Mouse (Mus musculus): ENCODE measurements around the gene Mroh8. TPM values are rescaled to one million over a fixed set of nuclear protein-coding genes. Genes with fewer than 3 reads are reported as not detected.

The Mroh8 gene
- polyA plus RNA-seq, 1 experiment from 2014 or later, result 0.31 TPM

GRCm38 (mm10) chr2:157310963-157311637 is 31.8 kb upstream of the Mroh8 start:
- H3K4me3 ChIP-seq, result no peak overlapping the region
- no peak for ATAC-seq
- no peaks in the 10 kb centered on the region for H3K9me3 ChIP-seq (replicated peaks)
- no peaks in the 10 kb centered on the region for H3K27me3 ChIP-seq (replicated peaks)
- H3K27ac ChIP-seq, result no peak overlapping the region
- H3K9ac ChIP-seq, result no peak overlapping the region
- H3K36me3 ChIP-seq, result peaks cover 99% of the 10 kb centered on the region
- 0 out of 2 replicates have a peak, but pooled peaks cover 2% of the 10 kb centered on the region for H3K4me1 ChIP-seq
- 87% methylated on average over 6 of the region's 6 CpGs for WGBS (ENCODE audit: insufficient replicate concordance)
- H3K4me2 ChIP-seq, result no peak overlapping the region

- Histone ChIP-seq H3K9me3 (replicated peaks) (no peaks in the 10 kb centered on the region), H3K27me3 (replicated peaks) (no peaks in the 10 kb centered on the region), H3K9ac (no peak overlapping the region), H3K4me1 (0 out of 2 replicates have a peak, but pooled peaks cover 3% of the 10 kb centered on the region), H3K27ac (no peak overlapping the region), H3K4me2 (no peak overlapping the region), H3K4me3 (no peak overlapping the region), H3K36me3 (peaks cover 97% of the 10 kb centered on the region)
- 83% methylated on average over 8 of the region's 8 CpGs for WGBS (ENCODE audit: insufficient replicate concordance)
- no peak for ATAC-seq
Observed at GRCm38 (mm10) chr2:157309611-157310010, 30.3 kb upstream of the Mroh8 start.

GRCm38 (mm10) chr2:157308273-157308917 is 29.0 kb upstream of the Mroh8 start:
- H3K27me3 ChIP-seq (replicated peaks), result no peaks in the 10 kb centered on the region
- ATAC-seq, result no peak
- 0 out of 2 replicates have a peak, but pooled peaks cover 3% of the 10 kb centered on the region for H3K4me1 ChIP-seq
- no peak overlapping the region for H3K4me2 ChIP-seq
- peaks cover 97% of the 10 kb centered on the region for H3K36me3 ChIP-seq
- H3K4me3 ChIP-seq, result no peak overlapping the region
- H3K9me3 ChIP-seq (replicated peaks), result no peaks in the 10 kb centered on the region
- no peak overlapping the region for H3K9ac ChIP-seq
- H3K27ac ChIP-seq, result no peak overlapping the region
- 92% methylated on average over 2 of the region's 2 CpGs for WGBS (ENCODE audit: insufficient replicate concordance)

GRCm38 (mm10) chr2:157307715-157308265 is 28.4 kb upstream of the Mroh8 start:
- no peak for ATAC-seq
- H3K27ac ChIP-seq, result peak overlapping the region; percentile 13; the same call in 1 of the 2 replicates
- no peak overlapping the region for H3K4me2 ChIP-seq
- no peaks in the 10 kb centered on the region for H3K27me3 ChIP-seq (replicated peaks)
- 77% methylated on average over 4 of the region's 4 CpGs for WGBS (ENCODE audit: insufficient replicate concordance)
- H3K4me1 ChIP-seq, result 0 out of 2 replicates have a peak, but pooled peaks cover 3% of the 10 kb centered on the region
- peaks cover 97% of the 10 kb centered on the region for H3K36me3 ChIP-seq
- no peak overlapping the region for H3K9ac ChIP-seq
- no peaks in the 10 kb centered on the region for H3K9me3 ChIP-seq (replicated peaks)
- H3K4me3 ChIP-seq, result no peak overlapping the region

GRCm38 (mm10) chr2:157306091-157307032 is 27.0 kb upstream of the Mroh8 start:
- no peak overlapping the region for H3K4me2 ChIP-seq
- peaks cover 96% of the 10 kb centered on the region for H3K36me3 ChIP-seq
- 80% methylated on average over 7 of the region's 7 CpGs for WGBS (ENCODE audit: insufficient replicate concordance)
- no peak overlapping the region for H3K9ac ChIP-seq
- 0 out of 2 replicates have a peak, but pooled peaks cover 3% of the 10 kb centered on the region for H3K4me1 ChIP-seq
- H3K27me3 ChIP-seq (replicated peaks), result no peaks in the 10 kb centered on the region
- H3K4me3 ChIP-seq, result no peak overlapping the region
- no peaks in the 10 kb centered on the region for H3K9me3 ChIP-seq (replicated peaks)
- no peak overlapping the region for H3K27ac ChIP-seq
- ATAC-seq, result no peak

GRCm38 (mm10) chr2:157303096-157303495 is 23.7 kb upstream of the Mroh8 start:
- no peaks in the 10 kb centered on the region for H3K9me3 ChIP-seq (replicated peaks)
- peaks cover 95% of the 10 kb centered on the region for H3K36me3 ChIP-seq
- H3K9ac ChIP-seq, result no peak overlapping the region
- no peak for ATAC-seq
- H3K27ac ChIP-seq, result no peak overlapping the region
- no peak overlapping the region for H3K4me3 ChIP-seq
- H3K27me3 ChIP-seq (replicated peaks), result no peaks in the 10 kb centered on the region
- WGBS (ENCODE audit: insufficient replicate concordance), result 83% methylated on average over 9 of the region's 9 CpGs
- no peak overlapping the region for H3K4me2 ChIP-seq
- H3K4me1 ChIP-seq, result 0 out of 2 replicates have a peak, but pooled peaks cover 3% of the 10 kb centered on the region

GRCm38 (mm10) chr2:157300051-157300450 is 20.7 kb upstream of the Mroh8 start:
- 85% methylated on average over 6 of the region's 6 CpGs for WGBS (ENCODE audit: insufficient replicate concordance)
- Histone ChIP-seq H3K4me1 (no peaks in the 10 kb centered on the region), H3K27ac (no peak overlapping the region), H3K36me3 (peaks cover 97% of the 10 kb centered on the region), H3K9me3 (replicated peaks) (no peaks in the 10 kb centered on the region), H3K27me3 (replicated peaks) (no peaks in the 10 kb centered on the region), H3K4me2 (no peak overlapping the region), H3K9ac (no peak overlapping the region), H3K4me3 (no peak overlapping the region)
- no peak for ATAC-seq

GRCm38 (mm10) chr2:157296105-157296689 is 16.8 kb upstream of the Mroh8 start:
- Histone ChIP-seq H3K27ac (no peak overlapping the region), H3K4me1 (no peaks in the 10 kb centered on the region), H3K36me3 (peaks cover 98% of the 10 kb centered on the region), H3K4me2 (no peak overlapping the region), H3K4me3 (no peak overlapping the region), H3K9me3 (replicated peaks) (no peaks in the 10 kb centered on the region), H3K9ac (no peak overlapping the region), H3K27me3 (replicated peaks) (no peaks in the 10 kb centered on the region)
- ATAC-seq, result no peak
- 85% methylated on average over 7 of the region's 7 CpGs for WGBS (ENCODE audit: insufficient replicate concordance)

- ATAC-seq, result no peak
- WGBS (ENCODE audit: insufficient replicate concordance), result 22% methylated on average over 2 of the region's 2 CpGs
- Histone ChIP-seq H3K4me1 (peaks cover 18% of the 10 kb centered on the region), H3K9ac (no peak overlapping the region), H3K9me3 (replicated peaks) (no peaks in the 10 kb centered on the region), H3K4me3 (no peak overlapping the region), H3K36me3 (peaks cover 99% of the 10 kb centered on the region), H3K4me2 (no peak overlapping the region), H3K27ac (no peak overlapping the region), H3K27me3 (replicated peaks) (no peaks in the 10 kb centered on the region)
Observed at GRCm38 (mm10) chr2:157292093-157292492, 12.7 kb upstream of the Mroh8 start.

GRCm38 (mm10) chr2:157288996-157289395 is 9.6 kb upstream of the Mroh8 start:
- H3K9ac ChIP-seq, result no peak overlapping the region; the same call in 1 of the 2 replicates
- peaks cover 18% of the 10 kb centered on the region for H3K4me1 ChIP-seq
- no peak overlapping the region; the same call in 1 of the 2 replicates for H3K27ac ChIP-seq
- peak; percentile 70 for ATAC-seq
- WGBS (ENCODE audit: insufficient replicate concordance), result 44% methylated on average over 5 of the region's 5 CpGs
- H3K4me2 ChIP-seq, result peak overlapping the region; percentile 18
- H3K9me3 ChIP-seq (replicated peaks), result no peaks in the 10 kb centered on the region
- no peak overlapping the region for H3K4me3 ChIP-seq
- H3K27me3 ChIP-seq (replicated peaks), result no peaks in the 10 kb centered on the region
- H3K36me3 ChIP-seq, result peaks cover 100% of the 10 kb centered on the region

GRCm38 (mm10) chr2:157287542-157287941 is 8.2 kb upstream of the Mroh8 start:
- H3K9ac ChIP-seq, result no peak overlapping the region
- no peaks in the 10 kb centered on the region for H3K9me3 ChIP-seq (replicated peaks)
- peaks cover 22% of the 10 kb centered on the region for H3K4me1 ChIP-seq
- peaks cover 100% of the 10 kb centered on the region for H3K36me3 ChIP-seq
- H3K4me3 ChIP-seq, result no peak overlapping the region
- H3K4me2 ChIP-seq, result no peak overlapping the region
- 37% methylated on average over 3 of the region's 3 CpGs for WGBS (ENCODE audit: insufficient replicate concordance)
- no peak overlapping the region for H3K27ac ChIP-seq
- no peaks in the 10 kb centered on the region for H3K27me3 ChIP-seq (replicated peaks)
- no peak for ATAC-seq

All from liver, embryonic 12.5 days (tissue).